Mouse (Mus musculus): Measurements from ENCODE around the gene D10Jhu81e. TPM values are rescaled to one million over a fixed set of nuclear protein-coding genes. Genes with fewer than 3 reads are reported as not detected.

The D10Jhu81e gene
- polyA plus RNA-seq, 1 experiment, result 6.8 TPM

- H3K9me3 ChIP-seq (ENCODE audit: control insufficient read depth, low read length), result no peaks in the 10 kb centered on the region
- no peak for TF ChIP-seq TAL1 (IDR thresholded peaks at IDR 0.05; ENCODE audit: low read length)
- no peak for TF ChIP-seq GATA1 (IDR thresholded peaks at IDR 0.05; ENCODE audit: low read length)
- H3K4me1 ChIP-seq (ENCODE audit: control insufficient read depth), result peaks cover 4% of the 10 kb centered on the region; the same call in 1 of the 2 replicates
- H3K36me3 ChIP-seq (ENCODE audit: control insufficient read depth), result no peaks in the 10 kb centered on the region
- no peak overlapping the region for H3K4me3 ChIP-seq (replicated peaks)
- no peaks in the 10 kb centered on the region for H3K27me3 ChIP-seq (ENCODE audit: control insufficient read depth)
Measured at GRCm38 (mm10) chr10:78139572-78140250, 29.9 kb downstream of the D10Jhu81e start.

DNA sequence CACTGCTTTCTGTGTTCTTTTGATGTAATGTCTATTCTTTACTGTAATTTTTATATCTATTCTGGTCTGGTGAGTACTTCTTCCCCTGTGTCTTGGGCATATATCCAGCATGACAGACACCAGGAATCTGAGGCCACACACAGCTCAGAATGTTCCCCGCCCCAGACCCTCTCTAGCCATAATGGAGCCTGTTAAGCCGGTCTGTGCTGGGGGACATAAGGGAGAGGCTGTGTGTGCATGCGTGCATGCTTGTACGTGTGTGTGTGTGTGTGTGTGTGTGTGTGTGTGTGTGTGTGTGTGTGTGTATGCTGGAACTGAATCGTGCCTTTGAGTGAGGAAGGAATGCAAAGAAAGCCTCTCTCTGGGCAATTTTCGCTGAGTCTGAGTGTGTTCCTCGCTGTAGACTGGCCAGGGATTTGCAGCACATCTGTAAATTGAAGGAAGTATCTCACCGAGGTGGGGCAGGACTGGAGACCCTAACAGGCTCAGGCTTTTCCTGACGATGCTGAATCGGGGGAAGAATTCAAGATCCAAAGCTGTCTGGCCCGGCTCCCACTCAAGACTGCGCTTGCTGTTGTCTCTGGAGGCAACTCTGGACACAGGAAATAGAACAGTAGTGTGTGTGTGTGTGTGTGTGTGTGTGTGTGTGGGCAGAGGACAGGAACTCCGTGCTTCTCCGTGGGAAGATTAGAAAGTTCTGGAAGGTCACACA is 30.6 kb downstream of the D10Jhu81e start:
- peaks cover 4% of the 10 kb centered on the region; the same call in 1 of the 2 replicates for H3K4me1 ChIP-seq (ENCODE audit: control insufficient read depth)
- TF ChIP-seq GATA1 (IDR thresholded peaks at IDR 0.05; ENCODE audit: low read length) (no peak), TAL1 (IDR thresholded peaks at IDR 0.05; ENCODE audit: low read length) (no peak)
- no peaks in the 10 kb centered on the region for H3K36me3 ChIP-seq (ENCODE audit: control insufficient read depth)
- H3K9me3 ChIP-seq (ENCODE audit: control insufficient read depth, low read length), result no peaks in the 10 kb centered on the region
- H3K27me3 ChIP-seq (ENCODE audit: control insufficient read depth), result no peaks in the 10 kb centered on the region
- no peak overlapping the region for H3K4me3 ChIP-seq (replicated peaks)

DNA sequence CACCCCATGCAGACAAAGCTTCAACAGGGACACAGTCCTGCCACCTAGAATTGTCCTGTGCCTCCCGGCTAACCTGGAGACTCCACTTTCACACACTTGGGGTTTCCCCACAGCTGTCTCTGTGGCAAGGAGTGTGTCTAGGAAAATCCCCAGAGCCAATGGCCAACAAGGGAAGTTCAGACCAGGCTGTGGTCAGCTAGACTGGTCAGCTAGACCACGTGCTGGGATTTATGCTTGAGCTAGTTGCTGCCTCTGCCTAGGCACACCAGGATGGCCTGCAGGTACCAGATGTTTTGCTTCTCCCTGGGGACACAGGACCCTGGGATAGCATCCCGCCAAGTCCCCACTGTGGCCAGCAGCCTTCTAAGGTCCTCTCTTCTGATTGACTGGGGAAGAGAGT is 32.4 kb downstream of the D10Jhu81e start:
- no peak overlapping the region for H3K4me3 ChIP-seq (replicated peaks)

DNA sequence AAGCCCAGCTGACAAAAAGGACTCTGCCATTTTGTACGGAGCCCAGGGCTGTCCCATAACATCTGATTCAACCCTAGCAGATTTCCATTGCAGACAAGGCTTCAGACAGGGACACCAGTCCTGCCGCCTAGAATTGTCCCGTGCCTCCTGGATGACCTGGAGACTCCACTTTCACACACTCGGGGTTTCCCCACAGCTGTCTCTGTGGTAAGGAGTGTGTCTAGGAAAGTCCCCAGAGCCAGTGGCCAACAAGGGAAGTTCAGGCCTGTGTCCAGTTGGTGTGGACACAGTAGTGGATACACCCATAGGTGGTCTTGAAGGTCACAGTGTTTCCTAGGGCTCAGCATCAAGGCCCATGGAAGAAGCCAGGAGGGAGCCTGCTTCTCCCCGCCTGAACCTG is 33.6 kb downstream of the D10Jhu81e start:
- Histone ChIP-seq H3K4me3 (replicated peaks) (no peak overlapping the region), H3K4me1 (ENCODE audit: control insufficient read depth) (peaks cover 4% of the 10 kb centered on the region; the same call in 1 of the 2 replicates), H3K27me3 (ENCODE audit: control insufficient read depth) (no peaks in the 10 kb centered on the region), H3K36me3 (ENCODE audit: control insufficient read depth) (no peaks in the 10 kb centered on the region), H3K9me3 (ENCODE audit: control insufficient read depth, low read length) (no peaks in the 10 kb centered on the region)
- no peak for TF ChIP-seq GATA1 (IDR thresholded peaks at IDR 0.05; ENCODE audit: low read length)
- no peak for TF ChIP-seq TAL1 (IDR thresholded peaks at IDR 0.05; ENCODE audit: low read length)

More for the DNA sequence above, 32.4 kb downstream of the D10Jhu81e start:
- H3K4me1 ChIP-seq (ENCODE audit: control insufficient read depth), result peaks cover 4% of the 10 kb centered on the region; the same call in 1 of the 2 replicates
- no peaks in the 10 kb centered on the region for H3K9me3 ChIP-seq (ENCODE audit: control insufficient read depth, low read length)
- H3K36me3 ChIP-seq (ENCODE audit: control insufficient read depth), result no peaks in the 10 kb centered on the region
- H3K27me3 ChIP-seq (ENCODE audit: control insufficient read depth), result no peaks in the 10 kb centered on the region
- TF ChIP-seq TAL1 (IDR thresholded peaks at IDR 0.05; ENCODE audit: low read length) (no peak), GATA1 (IDR thresholded peaks at IDR 0.05; ENCODE audit: low read length) (no peak)

DNA sequence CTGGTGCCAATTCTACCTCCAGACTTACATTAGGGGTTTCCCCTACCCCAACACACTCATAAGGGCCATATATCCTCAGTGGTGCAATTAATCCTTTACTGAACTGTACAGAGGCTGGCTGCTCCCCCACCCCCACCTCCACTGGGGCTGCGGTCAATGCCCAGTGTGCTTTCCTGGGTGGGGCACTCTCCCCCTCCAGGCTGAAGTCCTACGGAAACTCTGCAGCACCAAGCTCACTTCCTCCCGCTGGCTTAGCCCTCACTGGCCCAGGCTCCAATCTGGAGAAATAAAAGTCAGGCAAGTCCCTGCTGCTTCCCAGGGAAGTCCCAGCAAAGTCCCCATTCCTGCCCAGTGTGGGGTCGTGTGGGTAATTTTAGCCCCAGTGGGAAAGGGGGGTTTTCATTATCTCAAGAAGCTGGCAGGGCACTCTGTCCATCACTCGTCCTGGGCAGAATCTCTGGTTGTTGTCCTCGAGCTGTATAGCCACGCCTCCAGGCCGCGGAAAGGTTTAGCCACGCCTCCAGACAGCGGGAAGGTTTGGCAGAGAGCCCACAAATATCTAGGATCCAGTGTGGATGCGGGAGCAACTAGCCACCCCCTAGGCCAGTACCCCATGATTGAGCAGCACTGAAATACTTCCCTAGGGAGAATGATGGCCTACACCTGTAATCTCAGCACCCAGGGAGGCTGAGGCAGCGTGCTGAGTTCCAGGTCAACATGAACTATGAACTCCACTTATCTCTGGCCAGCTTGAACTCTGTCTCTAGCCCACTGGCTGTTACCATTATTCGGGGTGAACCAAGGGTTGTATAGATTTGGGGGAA is 34.4 kb downstream of the D10Jhu81e start:
- no peak overlapping the region for H3K4me3 ChIP-seq (replicated peaks)
- no peaks in the 10 kb centered on the region for H3K9me3 ChIP-seq (ENCODE audit: control insufficient read depth, low read length)
- H3K27me3 ChIP-seq (ENCODE audit: control insufficient read depth), result no peaks in the 10 kb centered on the region
- H3K4me1 ChIP-seq (ENCODE audit: control insufficient read depth), result peaks cover 4% of the 10 kb centered on the region; the same call in 1 of the 2 replicates
- no peaks in the 10 kb centered on the region for H3K36me3 ChIP-seq (ENCODE audit: control insufficient read depth)
- TF ChIP-seq GATA1 (IDR thresholded peaks at IDR 0.05; ENCODE audit: low read length) (no peak), TAL1 (IDR thresholded peaks at IDR 0.05; ENCODE audit: low read length) (no peak)

- no peaks in the 10 kb centered on the region for H3K27me3 ChIP-seq (ENCODE audit: control insufficient read depth)
- TF ChIP-seq GATA1 (IDR thresholded peaks at IDR 0.05; ENCODE audit: low read length), result no peak
- TF ChIP-seq TAL1 (IDR thresholded peaks at IDR 0.05; ENCODE audit: low read length), result no peak
- peaks cover 4% of the 10 kb centered on the region; the same call in 1 of the 2 replicates for H3K4me1 ChIP-seq (ENCODE audit: control insufficient read depth)
- no peak overlapping the region for H3K4me3 ChIP-seq (replicated peaks)
- H3K9me3 ChIP-seq (ENCODE audit: control insufficient read depth, low read length), result no peaks in the 10 kb centered on the region
- H3K36me3 ChIP-seq (ENCODE audit: control insufficient read depth), result no peaks in the 10 kb centered on the region
Measured at GRCm38 (mm10) chr10:78134400-78134799, 35.2 kb downstream of the D10Jhu81e start.

DNA sequence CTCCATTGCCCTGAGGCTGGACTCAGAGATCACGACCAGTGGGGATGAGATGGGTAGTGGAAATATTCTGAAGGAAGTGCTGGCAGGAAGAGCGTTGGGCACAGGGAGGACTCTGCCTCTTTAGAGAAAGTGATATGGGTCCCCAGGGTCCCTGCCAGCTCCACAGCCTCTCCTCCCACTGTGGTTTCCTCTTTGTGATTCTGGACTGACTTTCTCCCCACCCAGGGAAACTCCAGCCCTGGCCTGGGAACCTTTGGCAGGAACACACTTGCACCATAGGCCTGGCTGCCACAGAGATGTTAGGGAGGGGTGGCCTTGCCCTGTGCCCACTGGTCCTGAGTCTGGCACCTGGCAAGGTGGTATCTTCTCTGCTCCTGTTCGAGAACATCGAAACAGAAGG is 39.6 kb downstream of the D10Jhu81e start:
- H3K27me3 ChIP-seq (ENCODE audit: control insufficient read depth), result no peaks in the 10 kb centered on the region
- no peak for TF ChIP-seq TAL1 (IDR thresholded peaks at IDR 0.05; ENCODE audit: low read length)
- no peak for TF ChIP-seq GATA1 (IDR thresholded peaks at IDR 0.05; ENCODE audit: low read length)
- H3K9me3 ChIP-seq (ENCODE audit: control insufficient read depth, low read length), result no peaks in the 10 kb centered on the region
- peaks cover 2% of the 10 kb centered on the region; the same call in 1 of the 2 replicates for H3K4me1 ChIP-seq (ENCODE audit: control insufficient read depth)
- H3K36me3 ChIP-seq (ENCODE audit: control insufficient read depth), result no peaks in the 10 kb centered on the region
- H3K4me3 ChIP-seq (replicated peaks), result no peak overlapping the region

DNA sequence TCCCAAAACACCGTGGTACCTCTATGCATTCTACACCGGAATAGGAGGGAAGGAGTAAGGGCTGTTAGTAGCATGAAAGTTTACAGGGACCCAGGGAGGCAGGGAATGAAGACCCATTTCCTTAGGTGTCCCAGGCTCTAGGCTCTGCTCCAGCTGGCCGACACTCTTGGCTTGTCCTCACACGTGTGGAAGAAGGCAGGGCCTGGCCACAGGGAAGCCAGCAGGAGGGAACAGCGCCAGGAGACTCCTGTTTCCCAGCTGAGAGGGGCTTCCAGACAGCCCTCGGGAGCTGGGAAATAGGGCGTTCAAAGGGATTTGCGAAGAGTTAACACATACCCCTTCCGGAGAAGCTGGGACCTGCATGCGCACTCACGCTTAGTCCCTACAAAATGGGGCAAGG is 40.2 kb downstream of the D10Jhu81e start:
- Histone ChIP-seq H3K9me3 (ENCODE audit: control insufficient read depth, low read length) (no peaks in the 10 kb centered on the region), H3K4me3 (replicated peaks) (no peak overlapping the region), H3K36me3 (ENCODE audit: control insufficient read depth) (no peaks in the 10 kb centered on the region), H3K4me1 (ENCODE audit: control insufficient read depth) (no peaks in the 10 kb centered on the region; the same call in 1 of the 2 replicates), H3K27me3 (ENCODE audit: control insufficient read depth) (no peaks in the 10 kb centered on the region)
- TF ChIP-seq TAL1 (IDR thresholded peaks at IDR 0.05; ENCODE audit: low read length) (no peak), GATA1 (IDR thresholded peaks at IDR 0.05; ENCODE audit: low read length) (no peak)

DNA sequence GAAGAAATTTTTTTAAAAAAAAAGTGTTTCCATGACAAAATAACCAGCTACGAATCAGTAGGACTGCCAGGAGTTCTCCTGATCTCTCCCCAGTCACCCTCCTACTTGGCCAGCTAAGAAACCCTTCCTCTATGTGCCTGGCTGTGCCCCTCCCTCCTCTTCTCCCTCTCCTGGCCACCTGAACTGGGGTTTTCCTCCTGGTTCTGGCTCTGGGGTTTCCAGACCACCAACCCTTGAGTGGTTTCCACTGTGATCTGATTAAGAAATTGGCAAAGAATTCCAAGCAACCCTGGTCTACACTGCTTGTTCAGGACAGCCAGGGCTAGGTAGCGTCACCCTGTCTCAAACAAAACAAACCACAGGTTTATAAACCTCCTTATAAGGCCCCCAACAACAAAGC is 40.9 kb downstream of the D10Jhu81e start:
- TF ChIP-seq GATA1 (IDR thresholded peaks at IDR 0.05; ENCODE audit: low read length) (no peak), TAL1 (IDR thresholded peaks at IDR 0.05; ENCODE audit: low read length) (no peak)

More for the DNA sequence above, 40.9 kb downstream of the D10Jhu81e start:
- H3K4me1 ChIP-seq (ENCODE audit: control insufficient read depth), result no peaks in the 10 kb centered on the region
- H3K9me3 ChIP-seq (ENCODE audit: control insufficient read depth, low read length), result no peaks in the 10 kb centered on the region
- no peaks in the 10 kb centered on the region for H3K36me3 ChIP-seq (ENCODE audit: control insufficient read depth)
- no peaks in the 10 kb centered on the region for H3K27me3 ChIP-seq (ENCODE audit: control insufficient read depth)
- no peak overlapping the region for H3K4me3 ChIP-seq (replicated peaks)
